Mouse (Mus musculus): ENCODE measurements at regions not wholly inside any gene's neighbourhood (a gene's known extent, or its start where the extent isn't known, plus 50 kb on each side); places are given as distances from the start of the nearest gene placed in this dataset.

DNA sequence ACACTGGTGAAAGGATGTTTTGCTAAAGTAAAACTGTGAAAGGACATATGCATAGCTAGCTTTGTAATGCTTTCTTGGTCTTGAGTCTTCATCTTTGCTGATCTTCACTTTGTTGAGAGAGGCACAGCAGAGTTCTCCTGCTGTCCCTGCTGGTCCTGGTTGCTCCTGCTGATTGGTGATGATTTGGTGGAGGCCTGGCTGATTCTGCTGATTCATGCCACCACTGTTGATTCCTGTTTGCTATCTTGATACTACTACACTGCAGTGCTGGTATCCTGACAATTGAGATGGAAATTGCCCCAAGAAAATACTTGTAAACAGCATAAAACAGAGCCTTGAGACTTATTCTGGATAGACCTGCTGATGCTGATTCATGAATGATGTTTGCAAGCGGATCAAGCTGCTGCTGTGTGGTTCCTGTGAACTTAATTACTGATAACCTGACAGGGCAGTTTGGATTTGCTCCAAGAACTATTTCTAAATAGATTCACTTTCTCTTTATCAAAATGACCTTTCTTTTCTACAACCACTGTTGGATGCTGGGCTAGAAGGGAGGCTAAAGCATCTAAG, 1249.0 kb upstream of the Cited2 start:
- Histone ChIP-seq H3K4me1 (ENCODE audit: control insufficient read depth, insufficient read depth, low read length) (no peaks in the 10 kb centered on the region), H3K9me3 (replicated peaks; ENCODE audit: control insufficient read depth, insufficient read depth, low read length, poor library complexity, severe bottlenecking) (no peaks in the 10 kb centered on the region), H3K36me3 (ENCODE audit: control insufficient read depth, insufficient read depth, low read length, poor library complexity, severe bottlenecking) (no peaks in the 10 kb centered on the region), H3K27ac (ENCODE audit: insufficient read depth, low read length) (no peak overlapping the region), H3K27me3 (ENCODE audit: control insufficient read depth, insufficient read depth, low read length, poor library complexity, severe bottlenecking) (no peaks in the 10 kb centered on the region), H3K4me3 (ENCODE audit: low read depth, low read length) (no peak overlapping the region), H3K9ac (ENCODE audit: low read depth, poor library complexity, severe bottlenecking) (no peak overlapping the region)
- TF ChIP-seq POLR2A (IDR thresholded peaks at IDR 0.05; ENCODE audit: insufficient read depth, low read length) (no peak), CTCF (IDR thresholded peaks at IDR 0.05; ENCODE audit: low read depth, low read length) (no peak), EP300 (IDR thresholded peaks at IDR 0.05; ENCODE audit: insufficient read depth, low read depth, low read length) (no peak)

DNA sequence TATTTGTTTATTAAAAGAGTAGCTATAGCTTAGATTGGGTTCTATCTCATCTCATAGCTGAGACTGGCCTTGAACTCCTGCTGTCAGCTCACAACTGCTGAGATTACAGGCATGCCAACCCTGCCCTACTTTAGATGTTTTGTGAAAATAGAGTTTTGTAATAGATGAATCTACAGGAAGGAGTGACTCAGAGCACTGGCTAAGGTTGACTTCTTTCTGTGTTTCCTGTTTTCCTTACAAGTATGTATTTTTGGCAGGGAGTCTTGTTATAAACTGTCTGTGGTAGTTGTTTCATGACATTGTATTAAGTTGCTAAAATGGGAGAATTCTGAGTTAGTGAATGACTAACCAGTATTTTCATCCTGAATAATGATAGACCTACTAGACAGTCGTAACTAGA, 1224.4 kb upstream of the Cited2 start:
- H3K27ac ChIP-seq (ENCODE audit: insufficient read depth, low read length), result no peak overlapping the region

DNA sequence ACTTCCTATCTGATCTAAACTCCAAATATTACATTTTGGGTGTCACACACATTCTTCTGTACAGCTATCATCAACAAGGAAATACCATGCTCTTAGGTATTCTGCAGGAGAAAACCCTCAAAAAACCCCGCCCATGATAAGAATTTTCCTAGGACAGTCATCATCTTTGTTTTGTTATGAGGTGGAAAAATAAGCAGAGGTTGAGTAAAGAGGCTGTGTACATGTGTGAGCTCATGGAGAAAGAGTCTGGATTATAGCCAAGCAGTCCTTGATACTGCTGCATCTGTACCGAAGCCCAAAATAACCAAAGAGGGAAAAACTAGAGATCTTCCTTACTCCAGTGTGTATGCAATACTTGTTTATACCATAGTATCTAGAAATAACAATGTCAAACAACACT, 1215.3 kb upstream of the Cited2 start:
- H3K9me3 ChIP-seq (replicated peaks; ENCODE audit: control insufficient read depth, insufficient read depth, low read length, poor library complexity, severe bottlenecking), result no peaks in the 10 kb centered on the region
- H3K4me3 ChIP-seq (ENCODE audit: low read depth, low read length), result no peak overlapping the region
- no peaks in the 10 kb centered on the region for H3K36me3 ChIP-seq (ENCODE audit: control insufficient read depth, insufficient read depth, low read length, poor library complexity, severe bottlenecking)
- TF ChIP-seq EP300 (IDR thresholded peaks at IDR 0.05; ENCODE audit: insufficient read depth, low read depth, low read length) (no peak), POLR2A (IDR thresholded peaks at IDR 0.05; ENCODE audit: insufficient read depth, low read length) (no peak)
- H3K27me3 ChIP-seq (ENCODE audit: control insufficient read depth, insufficient read depth, low read length, poor library complexity, severe bottlenecking), result no peaks in the 10 kb centered on the region
- no peaks in the 10 kb centered on the region for H3K4me1 ChIP-seq (ENCODE audit: control insufficient read depth, insufficient read depth, low read length)
- no peak overlapping the region for H3K9ac ChIP-seq (ENCODE audit: low read depth, poor library complexity, severe bottlenecking)
- H3K27ac ChIP-seq (ENCODE audit: insufficient read depth, low read length), result no peak overlapping the region

More for the DNA sequence above, 1224.4 kb upstream of the Cited2 start:
- Histone ChIP-seq H3K36me3 (ENCODE audit: control insufficient read depth, insufficient read depth, low read length, poor library complexity, severe bottlenecking) (no peaks in the 10 kb centered on the region), H3K4me1 (ENCODE audit: control insufficient read depth, insufficient read depth, low read length) (no peaks in the 10 kb centered on the region), H3K4me3 (ENCODE audit: low read depth, low read length) (no peak overlapping the region), H3K9ac (ENCODE audit: low read depth, poor library complexity, severe bottlenecking) (no peak overlapping the region), H3K9me3 (replicated peaks; ENCODE audit: control insufficient read depth, insufficient read depth, low read length, poor library complexity, severe bottlenecking) (no peaks in the 10 kb centered on the region), H3K27me3 (ENCODE audit: control insufficient read depth, insufficient read depth, low read length, poor library complexity, severe bottlenecking) (no peaks in the 10 kb centered on the region)
- TF ChIP-seq EP300 (IDR thresholded peaks at IDR 0.05; ENCODE audit: insufficient read depth, low read depth, low read length) (no peak), CTCF (IDR thresholded peaks at IDR 0.05; ENCODE audit: low read depth, low read length) (no peak), POLR2A (IDR thresholded peaks at IDR 0.05; ENCODE audit: insufficient read depth, low read length) (no peak)

DNA sequence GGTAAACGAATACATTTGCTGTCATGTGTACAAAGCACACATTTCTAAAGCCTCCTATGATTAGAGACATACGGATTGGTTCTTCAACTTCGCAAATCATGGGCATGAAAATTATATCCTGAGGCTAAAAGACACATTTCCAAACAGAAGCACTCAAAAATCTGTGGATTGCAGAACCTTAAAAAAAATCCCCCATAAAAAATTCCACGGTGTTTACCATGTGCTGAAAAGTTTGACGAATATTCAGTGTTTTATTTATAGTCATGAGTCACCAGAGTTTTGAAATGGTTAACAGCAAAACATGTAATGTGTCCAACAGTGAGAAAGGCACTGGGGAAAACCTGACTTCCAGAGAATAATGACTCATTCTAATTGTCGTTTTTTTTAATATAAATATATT, 1214.9 kb upstream of the Cited2 start:
- Histone ChIP-seq H3K4me1 (ENCODE audit: control insufficient read depth, insufficient read depth, low read length) (no peaks in the 10 kb centered on the region), H3K9me3 (replicated peaks; ENCODE audit: control insufficient read depth, insufficient read depth, low read length, poor library complexity, severe bottlenecking) (no peaks in the 10 kb centered on the region), H3K27me3 (ENCODE audit: control insufficient read depth, insufficient read depth, low read length, poor library complexity, severe bottlenecking) (no peaks in the 10 kb centered on the region), H3K9ac (ENCODE audit: low read depth, poor library complexity, severe bottlenecking) (no peak overlapping the region), H3K27ac (ENCODE audit: insufficient read depth, low read length) (no peak overlapping the region), H3K4me3 (ENCODE audit: low read depth, low read length) (no peak overlapping the region), H3K36me3 (ENCODE audit: control insufficient read depth, insufficient read depth, low read length, poor library complexity, severe bottlenecking) (no peaks in the 10 kb centered on the region)
- TF ChIP-seq CTCF (IDR thresholded peaks at IDR 0.05; ENCODE audit: low read depth, low read length) (no peak), EP300 (IDR thresholded peaks at IDR 0.05; ENCODE audit: insufficient read depth, low read depth, low read length) (no peak)

DNA sequence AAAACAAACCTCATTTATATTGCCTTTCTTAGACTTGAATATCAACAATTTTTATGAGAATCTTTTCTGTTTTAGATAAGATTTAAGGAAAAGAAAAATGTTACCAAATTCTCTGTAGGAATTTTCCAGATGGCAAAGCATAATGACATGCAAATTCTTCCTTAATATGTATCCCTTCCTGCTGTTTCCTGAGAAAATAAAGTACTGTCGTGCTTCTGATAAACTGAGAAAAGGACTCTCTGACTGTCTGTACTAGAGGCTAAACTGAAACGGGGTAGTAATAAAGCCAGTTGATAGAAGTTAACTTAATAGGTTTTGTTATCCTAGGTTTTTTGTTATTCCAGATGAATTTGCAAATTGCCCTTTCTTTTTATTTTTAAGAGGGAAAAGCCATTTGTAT, 1208.4 kb upstream of the Cited2 start:
- no peak overlapping the region for H3K27ac ChIP-seq (ENCODE audit: insufficient read depth, low read length)
- no peaks in the 10 kb centered on the region for H3K4me1 ChIP-seq (ENCODE audit: control insufficient read depth, insufficient read depth, low read length)
- no peaks in the 10 kb centered on the region for H3K9me3 ChIP-seq (replicated peaks; ENCODE audit: control insufficient read depth, insufficient read depth, low read length, poor library complexity, severe bottlenecking)
- TF ChIP-seq CTCF (IDR thresholded peaks at IDR 0.05; ENCODE audit: low read depth, low read length) (no peak), EP300 (IDR thresholded peaks at IDR 0.05; ENCODE audit: insufficient read depth, low read depth, low read length) (no peak), POLR2A (IDR thresholded peaks at IDR 0.05; ENCODE audit: insufficient read depth, low read length) (no peak)
- no peak overlapping the region for H3K4me3 ChIP-seq (ENCODE audit: low read depth, low read length)
- no peaks in the 10 kb centered on the region for H3K36me3 ChIP-seq (ENCODE audit: control insufficient read depth, insufficient read depth, low read length, poor library complexity, severe bottlenecking)
- H3K27me3 ChIP-seq (ENCODE audit: control insufficient read depth, insufficient read depth, low read length, poor library complexity, severe bottlenecking), result no peaks in the 10 kb centered on the region
- H3K9ac ChIP-seq (ENCODE audit: low read depth, poor library complexity, severe bottlenecking), result no peak overlapping the region

DNA sequence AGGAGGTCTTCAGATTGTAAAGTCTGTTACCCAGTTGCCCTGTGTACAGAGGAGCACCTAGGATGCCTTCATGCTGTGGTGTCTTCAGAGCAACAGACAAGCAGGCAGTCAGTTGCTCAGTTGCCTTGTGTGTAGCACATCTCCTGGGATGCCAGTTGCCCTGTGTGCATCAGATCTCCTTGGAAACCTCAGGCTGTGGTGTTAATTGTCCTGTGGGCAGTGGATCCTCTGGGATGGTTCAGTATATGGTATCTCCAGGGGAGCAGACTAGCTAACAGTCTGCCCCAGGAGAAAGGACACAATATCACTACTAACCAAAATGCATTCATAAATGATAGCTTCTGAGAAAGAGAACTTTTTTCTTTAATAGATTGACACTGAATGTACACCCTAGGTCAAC, 1201.1 kb upstream of the Cited2 start:
- H3K4me3 ChIP-seq (ENCODE audit: low read depth, low read length), result no peak overlapping the region
- TF ChIP-seq POLR2A (IDR thresholded peaks at IDR 0.05; ENCODE audit: insufficient read depth, low read length) (no peak), EP300 (IDR thresholded peaks at IDR 0.05; ENCODE audit: insufficient read depth, low read depth, low read length) (no peak), CTCF (IDR thresholded peaks at IDR 0.05; ENCODE audit: low read depth, low read length) (no peak)
- no peak overlapping the region for H3K27ac ChIP-seq (ENCODE audit: insufficient read depth, low read length)
- H3K36me3 ChIP-seq (ENCODE audit: control insufficient read depth, insufficient read depth, low read length, poor library complexity, severe bottlenecking), result no peaks in the 10 kb centered on the region
- H3K4me1 ChIP-seq (ENCODE audit: control insufficient read depth, insufficient read depth, low read length), result no peaks in the 10 kb centered on the region
- no peaks in the 10 kb centered on the region for H3K9me3 ChIP-seq (replicated peaks; ENCODE audit: control insufficient read depth, insufficient read depth, low read length, poor library complexity, severe bottlenecking)
- no peak overlapping the region for H3K9ac ChIP-seq (ENCODE audit: low read depth, poor library complexity, severe bottlenecking)
- no peaks in the 10 kb centered on the region for H3K27me3 ChIP-seq (ENCODE audit: control insufficient read depth, insufficient read depth, low read length, poor library complexity, severe bottlenecking)

Measured in ES-Bruce4 (cell line).